Mouse (Mus musculus) left cerebral cortex, adult 9 months (tissue): ENCODE results near the gene 1700017D01Rik.

ENCODE experiments used
- DNase-seq, 2 experiments: peaks; one replicate each; pipeline ENCODE4 v3.0.0; 2022; ENCODE audit warnings: low spot score in 2 of 2

1700017D01Rik gene

DNA sequence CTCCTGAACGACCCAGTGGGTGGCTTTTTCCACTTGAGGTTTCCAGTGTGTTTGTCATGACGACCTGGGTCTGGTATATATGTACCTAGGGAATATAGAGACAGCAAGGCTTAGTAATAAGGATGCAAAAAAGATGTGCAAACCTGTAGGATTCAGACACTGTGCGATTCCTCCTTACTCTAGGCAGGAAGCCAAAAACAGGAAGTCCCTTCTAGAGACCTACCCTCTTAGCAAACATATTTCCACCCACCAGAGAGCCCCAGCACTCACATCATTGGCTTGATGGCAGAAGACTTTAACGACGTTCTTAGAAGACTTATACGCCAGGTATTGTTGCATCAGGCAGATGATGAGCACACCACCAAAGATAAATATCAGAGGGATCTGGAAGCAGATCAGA lies 82.7 kb downstream of the 1700017D01Rik start:
- DNase-seq: no peak
